Mouse (Mus musculus): ENCODE measurements around the gene Slc4a10.
A peak's percentile ranks its signal among the peaks of the same experiment; 100 is the strongest.

The Slc4a10 gene

DNA sequence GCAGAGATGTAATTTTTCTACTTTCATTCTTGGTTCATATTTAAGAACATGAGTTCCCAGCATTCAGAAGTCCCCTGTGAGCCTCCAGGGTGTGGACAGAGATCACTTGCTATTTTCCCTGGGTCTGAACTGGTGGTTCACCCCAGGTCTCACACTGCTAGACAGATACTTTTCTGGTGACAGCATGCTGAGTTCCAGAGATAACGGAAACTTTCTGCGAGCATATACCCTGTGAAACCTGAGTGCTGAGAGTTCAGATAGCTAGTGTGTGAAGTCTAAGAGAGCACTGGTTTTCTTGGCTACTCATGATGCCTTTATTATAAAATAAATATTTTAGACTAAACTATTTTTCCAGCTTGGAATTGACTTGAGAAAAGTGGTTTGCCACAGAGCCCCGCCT, 232.5 kb downstream of the Slc4a10 start:
- DNase-seq (ENCODE audit: low read depth, low spot score): peak; percentile 9

DNA sequence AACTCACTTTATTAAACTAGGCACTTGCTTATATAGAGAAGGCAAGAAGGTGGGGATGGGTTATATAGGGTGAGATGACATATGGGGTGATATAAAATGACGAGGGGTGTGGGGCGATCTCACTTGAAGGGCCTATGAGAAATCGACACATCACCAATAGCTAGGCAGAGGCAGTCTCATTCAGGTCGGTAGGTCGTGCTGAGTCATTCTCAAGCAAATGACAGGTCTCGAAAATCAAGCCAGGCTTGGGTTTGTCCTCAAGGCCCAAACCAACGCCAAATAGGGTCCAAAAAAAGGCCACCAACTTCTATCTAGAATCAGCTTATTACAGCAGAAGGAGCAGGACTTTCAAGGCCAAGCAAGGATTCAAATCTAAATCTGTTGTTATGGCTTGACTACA, 233.5 kb downstream of the Slc4a10 start:
- peak; percentile 32 for DNase-seq (ENCODE audit: low read depth, low spot score)

GRCm38 (mm10) chr2:62285026-62285425, 238.8 kb downstream of the Slc4a10 start:
- no peak for DNase-seq (ENCODE audit: low read depth, low spot score)

- DNase-seq (ENCODE audit: low read depth, low spot score): peak; percentile 44
Observed at GRCm38 (mm10) chr2:62285847-62286246, 239.6 kb downstream of the Slc4a10 start.

DNA sequence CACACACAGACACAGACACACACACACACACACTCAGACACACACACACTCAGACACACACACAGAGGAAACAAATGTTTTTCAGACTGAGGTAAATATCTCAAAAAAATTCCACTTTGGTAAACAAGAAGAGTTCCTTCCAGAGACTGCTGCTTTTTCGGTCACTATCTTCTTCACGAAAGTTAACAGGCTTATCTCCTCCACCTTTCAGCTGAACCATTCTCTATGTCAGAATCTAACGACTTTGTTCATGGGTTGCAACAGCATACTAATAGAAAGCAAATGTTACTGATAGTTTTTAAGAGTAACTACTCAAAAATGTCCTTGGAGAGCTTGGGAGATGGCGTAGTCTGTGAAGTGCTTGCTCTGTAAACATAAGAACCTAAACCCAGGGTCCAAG, 241.3 kb downstream of the Slc4a10 start:
- DNase-seq (ENCODE audit: low read depth, low spot score): no peak

DNA sequence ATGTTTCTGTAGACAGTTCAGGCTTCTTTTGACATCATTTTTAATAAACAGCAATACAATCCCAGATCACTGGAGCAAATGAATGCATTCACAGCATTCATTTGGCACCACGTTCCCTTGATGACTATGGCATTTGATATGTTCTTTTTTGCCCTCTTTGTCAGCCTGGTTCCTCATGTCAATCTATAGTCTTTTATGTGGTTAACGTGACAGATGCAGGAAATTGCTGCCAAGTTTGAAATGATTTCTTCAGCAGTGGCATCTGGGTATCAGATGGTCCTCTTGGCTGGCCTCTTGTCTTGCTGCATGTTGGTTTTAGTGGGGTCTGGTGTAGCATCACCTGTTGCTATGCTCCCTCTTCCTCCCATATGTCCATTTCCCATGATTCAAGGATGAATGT, 247.6 kb downstream of the Slc4a10 start:
- peak; percentile 23 for DNase-seq (ENCODE audit: low read depth, low spot score)

DNA sequence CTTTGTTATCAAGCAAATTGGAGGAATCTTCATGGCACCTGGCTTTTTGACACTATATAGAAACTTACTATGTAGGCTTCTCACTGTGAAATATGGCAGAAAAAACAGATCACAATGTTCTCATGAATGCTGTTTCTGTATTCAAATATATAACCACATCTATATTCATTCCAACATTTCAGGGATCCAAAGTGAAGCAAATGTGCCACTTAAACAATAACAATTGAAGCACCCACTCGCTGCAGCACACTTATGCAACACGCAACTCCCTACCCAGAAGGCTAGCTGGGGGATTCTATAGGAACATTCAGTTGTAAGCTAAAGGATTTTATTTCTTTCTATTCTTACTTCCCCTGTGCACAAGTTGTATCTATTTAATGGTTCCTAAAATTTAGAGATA, 255.5 kb downstream of the Slc4a10 start:
- DNase-seq (ENCODE audit: low read depth, low spot score): no peak

GRCm38 (mm10) chr2:62306978-62307377, 260.7 kb downstream of the Slc4a10 start:
- no peak for DNase-seq (ENCODE audit: low read depth, low spot score)

- DNase-seq (ENCODE audit: low read depth, low spot score): no peak
Observed at GRCm38 (mm10) chr2:62307477-62307876, 261.2 kb downstream of the Slc4a10 start.

GRCm38 (mm10) chr2:62316930-62317329, 270.7 kb downstream of the Slc4a10 start:
- no peak for DNase-seq (ENCODE audit: low read depth, low spot score)

- no peak for DNase-seq (ENCODE audit: low read depth, low spot score)
Observed at GRCm38 (mm10) chr2:62319489-62319888, 273.2 kb downstream of the Slc4a10 start.

DNA sequence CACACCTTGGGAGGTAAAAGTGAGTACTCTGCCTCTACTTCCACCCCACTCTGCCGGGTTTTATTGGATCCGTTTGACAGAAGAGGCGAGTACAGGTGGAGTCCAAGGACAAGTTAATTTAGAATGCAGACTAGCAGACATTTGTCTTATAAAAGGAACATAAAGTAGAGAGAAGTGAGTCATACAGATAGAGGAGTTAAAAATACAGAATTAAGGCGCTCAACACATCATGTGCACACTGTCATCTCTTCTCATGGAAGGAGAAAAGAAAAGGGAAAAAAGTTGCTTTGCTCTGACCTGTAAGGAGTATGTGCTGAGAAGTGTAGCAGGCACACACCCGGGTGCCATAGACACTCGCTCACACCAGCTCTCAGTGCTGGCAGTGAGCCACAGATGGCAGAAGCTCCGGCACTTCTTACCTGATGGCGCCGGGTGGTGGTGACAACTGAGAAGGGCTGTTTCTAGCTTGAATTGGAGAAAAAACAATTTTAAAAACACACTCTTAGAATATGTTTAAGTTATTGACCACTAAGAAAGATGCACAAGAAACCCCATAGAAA, 276.9 kb downstream of the Slc4a10 start:
- DNase-seq (ENCODE audit: low read depth, low spot score): no peak

GRCm38 (mm10) chr2:62325388-62325787, 279.1 kb downstream of the Slc4a10 start:
- peak; percentile 12 for DNase-seq (ENCODE audit: low read depth, low spot score)

GRCm38 (mm10) chr2:62331913-62332312, 285.7 kb downstream of the Slc4a10 start:
- no peak for DNase-seq (ENCODE audit: low read depth, low spot score)

- no peak for DNase-seq (ENCODE audit: low read depth, low spot score)
Observed at GRCm38 (mm10) chr2:62332465-62332864, 286.2 kb downstream of the Slc4a10 start.

- DNase-seq (ENCODE audit: low read depth, low spot score): no peak
Observed at GRCm38 (mm10) chr2:62334397-62335243, 288.4 kb downstream of the Slc4a10 start.

- no peak for DNase-seq (ENCODE audit: low read depth, low spot score)
Observed at GRCm38 (mm10) chr2:62337086-62337485, 290.8 kb downstream of the Slc4a10 start.

DNA sequence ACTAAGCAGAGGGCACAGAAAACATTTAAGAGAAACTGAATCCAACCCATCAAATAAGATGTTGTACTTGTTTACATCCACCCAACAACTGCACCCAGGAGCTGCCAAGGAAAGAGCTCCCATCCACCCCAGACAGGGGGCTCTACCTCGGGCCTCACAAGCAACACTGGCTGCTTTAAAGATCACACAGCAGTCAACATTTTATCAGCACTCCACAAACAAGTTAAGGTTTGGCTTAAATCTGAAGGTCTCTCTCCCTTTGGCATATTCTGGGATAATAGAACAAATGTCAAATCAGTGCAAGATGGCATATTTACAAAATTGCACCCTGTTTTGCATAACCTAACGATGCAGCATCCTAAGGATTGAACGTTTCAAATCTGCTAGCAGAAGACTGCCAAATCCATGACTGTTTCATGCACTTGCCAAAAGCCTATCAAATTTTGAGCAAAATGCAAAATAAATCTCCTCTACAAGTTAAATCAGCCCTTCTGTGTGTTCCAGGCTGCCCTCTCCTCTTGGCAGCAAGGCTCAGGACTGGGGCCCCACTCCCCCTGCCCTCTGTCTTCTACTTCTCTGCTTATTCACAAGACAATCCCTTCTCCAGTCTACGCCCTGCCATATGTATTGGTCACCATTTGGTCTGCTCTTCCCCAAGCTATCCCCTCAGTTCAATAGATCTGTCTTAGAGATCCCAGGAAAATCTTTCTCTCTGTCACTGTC, 293.1 kb downstream of the Slc4a10 start:
- no peak for DNase-seq (ENCODE audit: low read depth, low spot score)

- no peak for DNase-seq (ENCODE audit: low read depth, low spot score)
Observed at GRCm38 (mm10) chr2:62341061-62341733, 294.9 kb downstream of the Slc4a10 start.

DNA sequence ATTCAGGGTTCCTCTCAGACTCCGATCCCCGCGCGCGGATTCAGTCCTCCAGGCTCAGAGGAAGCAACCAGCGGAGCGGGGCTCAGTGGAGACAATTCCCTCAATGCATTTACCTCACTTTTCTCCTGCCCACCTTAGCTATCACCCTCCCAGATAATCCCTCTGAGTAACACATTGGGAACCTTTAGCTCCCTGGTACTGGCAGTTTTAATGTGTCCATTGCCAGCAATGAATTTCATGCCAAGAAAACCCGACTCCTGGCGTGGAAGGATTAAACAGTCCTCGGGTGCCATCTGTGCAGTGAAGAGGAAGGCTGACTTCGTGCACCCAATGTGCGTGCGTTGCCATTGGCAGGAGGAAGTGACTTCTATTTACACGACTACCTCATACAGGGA, 295.5 kb downstream of the Slc4a10 start:
- DNase-seq (ENCODE audit: low read depth, low spot score): no peak

DNA sequence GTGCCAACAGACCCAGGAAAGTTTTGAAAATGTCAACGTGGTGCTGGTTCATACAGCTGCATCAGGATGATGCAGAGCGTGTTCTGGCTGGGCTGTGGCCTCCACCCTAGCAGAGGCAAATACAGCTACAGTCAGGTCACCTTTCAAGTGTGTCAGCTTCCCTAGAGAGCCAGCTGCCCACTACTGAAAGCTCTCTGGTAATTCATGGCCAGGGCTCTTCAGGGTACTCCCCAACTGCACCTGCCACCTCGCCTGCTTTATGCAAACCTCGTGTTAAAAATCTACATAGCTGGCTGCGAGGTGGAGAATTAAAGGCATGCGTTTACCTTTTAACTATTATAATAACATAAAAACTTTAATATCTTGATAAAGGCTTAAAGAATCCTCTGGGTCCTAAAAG, 298.1 kb downstream of the Slc4a10 start:
- DNase-seq (ENCODE audit: low read depth, low spot score): no peak

DNA sequence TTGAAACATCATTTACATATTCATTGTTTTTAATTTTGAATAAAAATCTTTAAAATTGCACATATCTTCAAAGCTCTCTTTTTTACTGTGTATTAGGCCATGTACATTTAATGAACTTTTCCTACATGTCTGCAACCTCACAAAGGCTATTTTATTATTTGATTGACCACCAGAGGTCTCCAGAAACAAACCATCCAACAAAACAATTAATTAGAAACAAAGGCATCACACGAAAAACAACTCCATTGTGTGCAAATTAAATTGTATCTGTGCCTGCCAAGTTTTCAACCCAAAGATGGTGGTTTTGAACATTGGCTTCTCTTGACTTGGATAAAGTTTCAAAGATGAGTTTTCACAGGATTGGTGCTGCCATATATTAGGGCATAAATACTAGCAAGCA, 300.5 kb downstream of the Slc4a10 start:
- DNase-seq (ENCODE audit: low read depth, low spot score): peak; percentile 20

Measured in 3T3-L1 (cell line).